Mouse (Mus musculus): Measurements from ENCODE around the gene Laptm5. TPM values are rescaled to one million over a fixed set of nuclear protein-coding genes. Genes with fewer than 3 reads are reported as not detected.

Laptm5 gene
- polyA plus RNA-seq, 1 experiment = 18.9 TPM

DNA sequence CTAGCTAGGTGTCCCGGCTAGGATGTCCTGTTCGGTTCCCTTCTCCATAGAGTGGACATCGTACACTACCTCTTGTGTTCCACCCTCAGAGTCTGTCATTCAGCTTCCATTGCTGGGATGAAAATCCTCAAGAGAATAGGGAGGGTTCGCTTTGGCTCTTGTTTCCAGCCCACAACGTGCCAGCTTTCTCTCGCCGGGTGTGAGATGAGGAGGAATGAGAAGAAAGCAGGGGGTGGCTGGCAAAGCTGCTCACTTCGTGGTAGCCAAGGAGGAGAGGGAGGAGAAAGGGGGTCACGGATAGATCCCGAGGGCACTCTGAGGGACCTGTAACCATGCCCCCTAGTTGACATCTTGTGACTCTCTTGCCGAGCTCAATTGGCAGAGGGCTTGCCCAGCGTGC lies 14.9 kb downstream of the Laptm5 start:
- H3K27ac ChIP-seq (ENCODE audit: insufficient read depth, low read length) = no peak overlapping the region
- no peaks in the 10 kb centered on the region for H3K27me3 ChIP-seq (ENCODE audit: control insufficient read depth, insufficient read depth, low read length)

GRCm38 (mm10) chr4:130942644-130943043 lies 29.7 kb downstream of the Laptm5 start:
- H3K4me3 ChIP-seq (replicated peaks; ENCODE audit: insufficient read depth, low read depth, low read length) = no peak overlapping the region
- H3K27ac ChIP-seq (ENCODE audit: insufficient read depth, low read length) = no peak overlapping the region
- 63% methylated on average over 14 of the region's 14 CpGs for WGBS
- H3K4me1 ChIP-seq (ENCODE audit: control insufficient read depth, insufficient read depth, low read length) = no peaks in the 10 kb centered on the region
- no peak for DNase-seq
- no peaks in the 10 kb centered on the region for H3K27me3 ChIP-seq (ENCODE audit: control insufficient read depth, insufficient read depth, low read length)
- no peak for TF ChIP-seq POLR2A (IDR thresholded peaks at IDR 0.05; ENCODE audit: borderline replicate concordance, insufficient read depth, low read length)
- no peak for TF ChIP-seq CTCF (IDR thresholded peaks at IDR 0.05; ENCODE audit: borderline replicate concordance, insufficient read depth, low read depth, low read length)

More for the DNA sequence above, 14.9 kb downstream of the Laptm5 start:
- no peaks in the 10 kb centered on the region for H3K4me1 ChIP-seq (ENCODE audit: control insufficient read depth, insufficient read depth, low read length)
- H3K4me3 ChIP-seq (replicated peaks; ENCODE audit: insufficient read depth, low read depth, low read length) = no peak overlapping the region
- TF ChIP-seq POLR2A (IDR thresholded peaks at IDR 0.05; ENCODE audit: borderline replicate concordance, insufficient read depth, low read length) (no peak), CTCF (IDR thresholded peaks at IDR 0.05; ENCODE audit: borderline replicate concordance, insufficient read depth, low read depth, low read length) (no peak)
- DNase-seq = no peak
- WGBS = 28% methylated on average over 12 of the region's 12 CpGs

GRCm38 (mm10) chr4:130944112-130944511 lies 31.2 kb downstream of the Laptm5 start, which contains the start of gene Matn1:
Gene Matn1, plus strand, starts transcription at chr4:130944385.
- WGBS = 77% methylated on average over 6 of the region's 6 CpGs
- H3K4me3 ChIP-seq (replicated peaks; ENCODE audit: insufficient read depth, low read depth, low read length) = no peak within 1 kb of the TSS
- TF ChIP-seq POLR2A (IDR thresholded peaks at IDR 0.05; ENCODE audit: borderline replicate concordance, insufficient read depth, low read length) (no peak), CTCF (IDR thresholded peaks at IDR 0.05; ENCODE audit: borderline replicate concordance, insufficient read depth, low read depth, low read length) (no peak)
- no peak for DNase-seq
- H3K4me1 ChIP-seq (ENCODE audit: control insufficient read depth, insufficient read depth, low read length) = no peaks in the 10 kb centered on the region
- no peak within 1 kb of the TSS for H3K27ac ChIP-seq (ENCODE audit: insufficient read depth, low read length)
- no peaks in the 10 kb centered on the region for H3K27me3 ChIP-seq (ENCODE audit: control insufficient read depth, insufficient read depth, low read length)

- TF ChIP-seq CTCF (IDR thresholded peaks at IDR 0.05; ENCODE audit: borderline replicate concordance, insufficient read depth, low read depth, low read length) (no peak), POLR2A (IDR thresholded peaks at IDR 0.05; ENCODE audit: borderline replicate concordance, insufficient read depth, low read length) (no peak)
- Histone ChIP-seq H3K27me3 (ENCODE audit: control insufficient read depth, insufficient read depth, low read length) (no peaks in the 10 kb centered on the region), H3K4me1 (ENCODE audit: control insufficient read depth, insufficient read depth, low read length) (no peaks in the 10 kb centered on the region), H3K27ac (ENCODE audit: insufficient read depth, low read length) (no peak overlapping the region), H3K4me3 (replicated peaks; ENCODE audit: insufficient read depth, low read depth, low read length) (no peak overlapping the region)
- no peak for DNase-seq
- 75% methylated on average over 7 of the region's 7 CpGs for WGBS
Observed at GRCm38 (mm10) chr4:130944779-130945178, 31.9 kb downstream of the Laptm5 start.

- peak in 1 of 2 experiments; percentile 33 for DNase-seq
- peak; percentile 77 for TF ChIP-seq CTCF (IDR thresholded peaks at IDR 0.05; ENCODE audit: borderline replicate concordance, insufficient read depth, low read depth, low read length)
- no peak for TF ChIP-seq POLR2A (IDR thresholded peaks at IDR 0.05; ENCODE audit: borderline replicate concordance, insufficient read depth, low read length)
- H3K4me3 ChIP-seq (replicated peaks; ENCODE audit: insufficient read depth, low read depth, low read length) = no peak overlapping the region
- H3K4me1 ChIP-seq (ENCODE audit: control insufficient read depth, insufficient read depth, low read length) = no peaks in the 10 kb centered on the region
- H3K27ac ChIP-seq (ENCODE audit: insufficient read depth, low read length) = no peak overlapping the region
- H3K27me3 ChIP-seq (ENCODE audit: control insufficient read depth, insufficient read depth, low read length) = no peaks in the 10 kb centered on the region
- WGBS = 31% methylated on average over 13 of the region's 13 CpGs
Observed at GRCm38 (mm10) chr4:130947094-130947647, 34.2 kb downstream of the Laptm5 start.

DNA sequence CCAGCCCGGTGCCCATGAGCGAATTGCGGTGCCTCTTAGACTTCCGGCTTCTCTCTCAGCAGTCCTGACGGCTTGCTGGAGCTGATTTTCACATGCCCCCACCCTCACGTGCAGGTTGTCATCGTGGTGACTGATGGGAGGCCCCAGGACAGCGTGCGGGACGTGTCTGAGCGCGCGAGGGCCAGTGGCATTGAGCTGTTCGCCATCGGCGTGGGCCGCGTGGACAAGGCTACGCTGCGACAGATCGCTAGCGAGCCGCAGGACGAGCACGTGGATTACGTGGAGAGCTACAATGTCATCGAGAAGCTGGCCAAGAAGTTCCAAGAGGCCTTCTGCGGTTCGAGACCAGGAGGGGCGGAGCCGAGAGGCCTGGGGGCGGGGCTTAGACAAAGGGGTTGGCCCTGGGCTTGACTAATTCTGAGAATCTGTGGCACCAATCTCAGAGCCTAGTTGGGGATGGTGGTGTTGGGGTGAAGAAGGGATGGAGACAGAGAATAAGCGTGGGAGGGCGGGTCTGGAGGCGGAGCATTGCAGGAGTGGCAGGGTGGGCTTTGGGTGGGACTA lies 37.0 kb downstream of the Laptm5 start:
- Histone ChIP-seq H3K27ac (ENCODE audit: insufficient read depth, low read length) (no peak overlapping the region), H3K4me1 (ENCODE audit: control insufficient read depth, insufficient read depth, low read length) (no peaks in the 10 kb centered on the region), H3K27me3 (ENCODE audit: control insufficient read depth, insufficient read depth, low read length) (no peaks in the 10 kb centered on the region), H3K4me3 (replicated peaks; ENCODE audit: insufficient read depth, low read depth, low read length) (no peak overlapping the region)
- TF ChIP-seq POLR2A (IDR thresholded peaks at IDR 0.05; ENCODE audit: borderline replicate concordance, insufficient read depth, low read length) (no peak), CTCF (IDR thresholded peaks at IDR 0.05; ENCODE audit: borderline replicate concordance, insufficient read depth, low read depth, low read length) (no peak)
- WGBS = 83% methylated on average over 35 of the region's 35 CpGs
- no peak for DNase-seq

DNA sequence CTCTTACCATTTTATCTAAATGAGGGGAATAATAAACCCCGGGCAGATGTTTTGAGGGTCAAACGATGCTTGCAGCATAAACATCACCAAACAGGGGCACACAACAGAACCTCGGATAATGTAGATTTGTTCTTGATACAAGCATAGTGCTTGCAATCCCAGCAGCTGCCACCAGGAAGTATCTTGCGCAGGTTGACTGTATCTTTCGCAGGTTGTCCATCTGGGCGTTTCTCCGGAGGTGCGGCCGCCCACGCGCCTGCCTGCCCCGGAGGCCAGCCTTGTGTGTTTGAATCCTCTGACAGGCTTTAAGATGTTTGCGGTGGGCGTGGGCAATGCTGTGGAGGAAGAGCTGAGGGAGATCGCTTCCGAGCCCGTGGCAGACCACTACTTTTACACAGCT lies 39.6 kb downstream of the Laptm5 start:
- 40% methylated on average over 17 of the region's 17 CpGs for WGBS
- H3K27me3 ChIP-seq (ENCODE audit: control insufficient read depth, insufficient read depth, low read length) = no peaks in the 10 kb centered on the region
- no peak overlapping the region for H3K27ac ChIP-seq (ENCODE audit: insufficient read depth, low read length)
- peak; percentile 32 to 36 for DNase-seq
- H3K4me1 ChIP-seq (ENCODE audit: control insufficient read depth, insufficient read depth, low read length) = no peaks in the 10 kb centered on the region
- H3K4me3 ChIP-seq (replicated peaks; ENCODE audit: insufficient read depth, low read depth, low read length) = no peak overlapping the region
- peak; percentile 45; the same call in 1 of the 2 replicates for TF ChIP-seq CTCF (IDR thresholded peaks at IDR 0.05; ENCODE audit: borderline replicate concordance, insufficient read depth, low read depth, low read length)
- TF ChIP-seq POLR2A (IDR thresholded peaks at IDR 0.05; ENCODE audit: borderline replicate concordance, insufficient read depth, low read length) = no peak

DNA sequence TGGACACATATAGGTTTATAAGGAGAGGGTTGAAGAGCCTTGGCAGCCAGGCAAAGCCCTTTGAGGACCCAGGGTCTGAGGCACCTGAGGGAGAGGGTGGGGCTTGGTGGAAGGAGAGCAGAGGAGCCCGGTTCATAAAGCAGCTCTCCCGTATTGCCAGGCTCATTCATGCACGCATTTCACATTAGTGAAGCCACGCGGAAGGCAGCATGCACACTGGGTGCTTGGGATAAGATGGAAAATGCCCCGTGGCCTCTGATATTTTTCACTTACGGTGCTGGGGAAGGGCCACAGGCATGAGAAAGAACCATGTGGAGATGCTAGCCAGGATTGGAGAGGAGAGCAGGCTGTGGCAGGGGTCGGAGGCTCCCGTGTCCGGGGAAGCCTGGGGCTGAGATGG lies 44.2 kb downstream of the Laptm5 start:
- Histone ChIP-seq H3K4me1 (ENCODE audit: control insufficient read depth, insufficient read depth, low read length) (no peaks in the 10 kb centered on the region), H3K27ac (ENCODE audit: insufficient read depth, low read length) (no peak overlapping the region), H3K4me3 (replicated peaks; ENCODE audit: insufficient read depth, low read depth, low read length) (no peak overlapping the region), H3K27me3 (ENCODE audit: control insufficient read depth, insufficient read depth, low read length) (no peaks in the 10 kb centered on the region)
- 45% methylated on average over 10 of the region's 10 CpGs for WGBS
- no peak for TF ChIP-seq CTCF (IDR thresholded peaks at IDR 0.05; ENCODE audit: borderline replicate concordance, insufficient read depth, low read depth, low read length)
- no peak for TF ChIP-seq POLR2A (IDR thresholded peaks at IDR 0.05; ENCODE audit: borderline replicate concordance, insufficient read depth, low read length)
- DNase-seq = no peak

All from cerebellum, adult 2 months (tissue).